Mouse (Mus musculus): ENCODE results near the gene Nup50. TPM values are rescaled to one million over a fixed set of nuclear protein-coding genes. Genes with fewer than 3 reads are reported as not detected.

Gene Nup50
- polyA plus RNA-seq, 1 experiment from 2014 or later = 20.4 TPM

Small RNA genes within 50 kb of the gene (microRNA-seq; reads per million reads assigned to microRNA genes)
- gene Mir1249 = 12.4 reads per million, percentile 29 among the genes with 10 or more reads in this experiment

Other genes with a start within 250 kb of the Nup50 start
- 4.1 and 5.5 TPM in 2 replicates for gene Arhgap8, start 203.4 kb upstream of the Nup50 start, polyA plus RNA-seq (2015; fragmentation: Nextera tagmentation; extraction: Ambion mirVana)
- 0.08 and 0.14 TPM in 2 replicates for gene Phf21b, start 67.4 kb upstream of the Nup50 start, polyA plus RNA-seq (2015; fragmentation: Nextera tagmentation; extraction: Ambion mirVana)
- gene Gm29666, start 3.4 kb upstream of the Nup50 start, polyA plus RNA-seq (2015; fragmentation: Nextera tagmentation; extraction: Ambion mirVana) = 0.41 and 0.56 TPM in 2 replicates
- gene 5031439G07Rik, start 65.1 kb downstream of the Nup50 start, polyA plus RNA-seq (2015; fragmentation: Nextera tagmentation; extraction: Ambion mirVana) = 3.0 and 3.5 TPM in 2 replicates
- gene Upk3a, start 93.7 kb downstream of the Nup50 start, polyA plus RNA-seq (2015; fragmentation: Nextera tagmentation; extraction: Ambion mirVana) = 0.13 TPM in 1 of 2 replicates, not detected in the other
- gene Fam118a, start 105.5 kb downstream of the Nup50 start, polyA plus RNA-seq (2015; fragmentation: Nextera tagmentation; extraction: Ambion mirVana) = 15.6 and 17.0 TPM in 2 replicates
- 0.08 and 0.09 TPM in 2 replicates for gene Smc1b, start 208.6 kb downstream of the Nup50 start, polyA plus RNA-seq (2015; fragmentation: Nextera tagmentation; extraction: Ambion mirVana)
- 0.11 TPM in 1 of 2 replicates, not detected in the other for gene Ribc2, start 208.7 kb downstream of the Nup50 start, polyA plus RNA-seq (2015; fragmentation: Nextera tagmentation; extraction: Ambion mirVana)

All from heart, embryonic 13.5 days (tissue).